Mouse (Mus musculus) olfactory bulb, adult 2 months (tissue): ENCODE measurements around the gene Car4.

Experiments used
- CTCF ChIP-seq: fragments of 200-500 bp; IDR thresholded peaks from 2 replicates; pipeline ENCODE4 v1.5.1; 2012; ENCODE audit warnings: low read depth, mild to moderate bottlenecking, low read length, moderate library complexity; ENCODE audit not compliant: insufficient read depth
- POLR2A ChIP-seq: fragments of 200-500 bp; IDR thresholded peaks from 2 replicates; pipeline ENCODE4 v1.6.1; 2012; ENCODE audit warnings: mild to moderate bottlenecking, low read depth, low read length, moderate library complexity; ENCODE audit not compliant: insufficient read depth

DNA sequence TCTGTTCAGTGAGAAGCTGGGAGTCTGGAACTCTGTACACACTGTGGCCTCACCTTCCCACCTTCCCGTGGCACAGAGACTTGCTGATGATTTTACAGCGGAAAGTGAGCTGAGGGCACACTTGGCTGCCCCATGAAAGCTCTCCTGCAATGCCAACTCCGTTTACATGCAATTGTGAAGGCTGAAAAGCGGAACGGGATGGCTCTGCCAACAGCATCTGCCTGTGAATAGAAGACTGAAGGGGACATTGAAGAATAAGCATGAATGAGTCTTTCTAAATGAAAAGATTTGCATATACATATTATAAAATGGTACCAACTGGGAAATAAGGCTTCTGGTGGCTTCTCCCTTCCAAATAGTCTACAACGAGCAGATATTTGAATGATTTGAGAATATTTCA is 10.4 kb upstream of the Car4 start:
- TF ChIP-seq CTCF (no peak), POLR2A (no peak)
